Mouse (Mus musculus): ENCODE measurements at regions not wholly inside any gene's neighbourhood (a gene's known extent, or its start where the extent isn't known, plus 50 kb on each side); places are given as distances from the start of the nearest gene placed in this dataset.

GRCm38 (mm10) chr12:99039497-99040322 lies 119.3 kb downstream of the Ttc8 start:
- peak; percentile 50 for DNase-seq

DNA sequence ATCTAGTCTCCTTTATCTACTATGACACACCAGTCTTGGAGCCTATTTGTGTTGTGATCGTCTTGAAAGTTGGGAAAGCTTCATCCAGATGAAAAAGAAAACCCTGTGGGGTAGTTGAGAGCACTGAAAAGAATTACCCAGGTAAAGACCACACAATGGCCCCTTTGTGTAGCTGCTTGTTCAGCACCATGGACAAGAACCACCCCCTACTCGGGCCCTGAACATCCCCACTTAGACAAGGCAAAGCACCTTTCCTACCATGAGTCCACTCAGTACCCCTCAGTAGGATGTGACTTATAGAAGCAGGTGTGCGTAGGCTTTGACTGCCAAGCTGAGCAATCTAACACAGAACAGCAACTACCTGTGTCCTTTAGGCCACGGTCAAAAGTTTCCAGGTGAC lies 121.2 kb downstream of the Ttc8 start:
- no peak for DNase-seq

GRCm38 (mm10) chr12:99042918-99043862 lies 122.8 kb downstream of the Ttc8 start:
- no peak for DNase-seq

GRCm38 (mm10) chr12:99044477-99044876 lies 124.1 kb downstream of the Ttc8 start:
- no peak for DNase-seq

DNA sequence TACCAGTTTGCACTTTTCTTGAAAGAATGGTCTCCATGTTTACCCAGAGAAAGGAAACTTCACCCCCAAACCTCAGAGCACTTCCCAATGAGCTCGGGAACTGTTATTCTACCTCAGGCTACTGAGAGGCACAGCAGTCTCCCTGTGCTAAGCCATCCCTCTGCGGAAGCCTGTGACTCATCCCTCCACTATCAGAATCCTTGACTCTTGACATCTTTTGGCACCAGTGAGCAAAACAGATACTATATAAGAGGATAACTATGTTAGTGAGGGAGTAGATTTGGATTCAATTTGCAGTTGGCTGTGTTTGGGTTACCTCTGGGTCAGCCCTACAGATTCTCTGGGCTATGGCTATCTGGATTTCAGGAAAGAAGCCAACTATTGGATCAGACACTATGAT lies 130.1 kb downstream of the Ttc8 start:
- DNase-seq = peak; percentile 76

GRCm38 (mm10) chr12:99052599-99052998 lies 132.2 kb downstream of the Ttc8 start:
- peak; percentile 64 for DNase-seq

DNA sequence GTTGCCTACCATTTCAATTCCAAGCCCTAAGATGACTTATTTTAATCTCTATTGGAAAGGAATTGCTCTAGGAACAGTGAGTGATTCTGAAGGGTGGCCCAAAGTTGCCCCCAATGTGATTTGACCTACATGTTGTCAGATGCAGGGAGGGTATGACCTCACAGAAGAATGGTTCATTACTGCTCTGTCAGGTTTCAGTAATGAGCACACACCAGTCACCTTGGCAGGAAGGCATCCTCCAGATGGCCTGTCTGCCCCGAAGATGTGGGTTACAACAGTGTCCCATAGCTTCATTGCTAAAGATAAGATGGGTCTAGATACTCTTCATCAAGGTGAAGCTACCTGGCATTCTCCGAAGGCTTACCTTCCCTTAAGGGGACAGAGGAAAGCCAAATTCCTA lies 137.1 kb downstream of the Ttc8 start:
- no peak for DNase-seq

DNA sequence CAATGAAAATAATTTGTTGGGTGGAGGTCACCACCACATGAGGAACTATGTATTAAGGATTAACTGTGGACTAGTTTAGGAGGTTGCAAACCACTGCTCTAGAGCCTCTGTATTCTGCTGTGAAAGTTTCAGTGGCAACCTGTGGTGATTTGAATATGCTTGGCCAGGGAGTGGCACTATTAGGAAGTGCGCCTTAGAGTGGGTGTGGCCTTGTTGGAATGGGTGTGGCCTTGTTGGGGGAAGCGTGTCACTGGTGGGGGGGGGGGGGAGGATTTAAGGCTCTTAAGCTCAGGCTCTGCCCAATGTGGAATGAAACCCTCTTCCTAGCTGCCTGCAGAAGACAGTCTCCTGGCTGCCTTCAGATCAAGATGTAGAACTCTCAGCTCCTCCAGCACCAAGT lies 138.5 kb downstream of the Ttc8 start:
- no peak for DNase-seq

GRCm38 (mm10) chr12:99059491-99059890 lies 139.1 kb downstream of the Ttc8 start:
- peak; percentile 44 for DNase-seq

DNA sequence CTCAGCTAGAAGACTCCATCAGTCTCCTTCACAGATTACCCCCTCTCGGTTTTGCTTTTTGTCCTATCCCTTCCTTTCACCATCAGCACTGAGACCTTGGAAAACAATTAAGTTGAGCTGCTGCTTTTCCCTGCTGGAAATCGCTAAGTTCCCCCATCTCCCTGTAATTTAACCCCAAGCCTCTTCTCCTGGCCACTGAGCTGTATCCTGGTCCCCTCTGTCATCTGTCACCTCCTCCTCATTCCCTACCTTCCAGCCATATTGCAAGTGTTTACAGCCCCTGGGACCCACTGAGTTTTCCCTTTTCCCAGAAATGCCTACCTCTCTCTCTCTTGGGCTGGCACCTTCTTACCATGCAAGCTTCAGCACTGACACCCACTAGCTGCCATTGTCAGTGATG lies 140.3 kb downstream of the Ttc8 start:
- DNase-seq = no peak

DNA sequence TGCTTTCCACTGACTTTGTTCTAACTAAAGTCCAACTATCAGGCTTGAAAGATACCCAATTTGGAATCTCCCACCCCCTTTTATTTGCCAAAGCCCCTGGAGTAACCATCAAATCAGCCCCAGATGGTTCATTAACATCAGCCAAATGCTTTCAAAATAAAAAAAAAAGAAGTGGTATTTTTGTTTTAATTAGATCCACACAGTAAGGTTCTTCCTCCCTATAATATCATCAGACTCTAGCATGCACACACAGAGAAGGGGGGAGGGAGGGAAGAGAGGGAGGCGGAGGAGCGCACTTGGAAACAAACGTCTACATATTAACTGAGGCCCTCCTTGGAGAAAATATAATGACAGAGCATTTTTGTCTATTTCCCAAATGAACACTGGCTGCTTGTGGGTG lies 143.1 kb downstream of the Ttc8 start:
- no peak for DNase-seq

DNA sequence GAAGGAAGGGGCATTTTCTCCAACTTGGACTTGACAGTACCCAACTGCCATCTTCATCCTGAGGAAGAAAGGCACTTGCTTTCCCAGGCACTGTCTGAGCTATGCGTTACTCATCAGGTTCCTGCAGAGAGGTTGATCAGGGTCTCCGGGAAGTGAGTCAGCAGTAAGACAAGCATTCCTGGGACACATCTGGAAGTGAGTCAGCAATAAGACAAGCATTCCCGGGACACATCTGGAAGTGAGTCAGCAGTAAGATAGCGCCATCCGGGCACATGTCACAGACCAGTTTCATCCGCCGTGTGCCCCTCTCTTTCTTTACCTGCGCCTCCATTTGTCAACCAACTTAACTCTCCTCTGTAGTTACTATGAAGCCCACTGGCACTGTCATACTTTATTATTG lies 143.5 kb downstream of the Ttc8 start:
- DNase-seq = peak; percentile 51

DNA sequence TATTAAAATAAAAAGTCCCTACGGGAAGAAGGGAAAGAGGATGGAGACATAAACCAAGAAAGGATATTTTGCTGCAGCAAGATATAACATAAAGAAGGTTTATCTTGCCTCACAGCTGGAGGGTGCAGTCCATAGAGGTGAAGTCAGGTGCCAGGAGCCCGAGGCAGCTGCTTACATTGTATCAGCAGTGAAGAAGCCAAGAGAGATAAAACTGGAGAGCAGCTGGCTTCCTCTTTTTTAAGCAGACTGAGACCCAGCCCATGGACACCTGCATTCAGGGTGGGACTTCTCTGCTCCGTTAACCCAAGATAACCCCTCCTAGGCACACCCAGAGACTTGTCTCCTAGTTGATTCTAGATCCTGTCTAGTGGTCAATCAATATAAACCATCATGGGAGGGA lies 147.6 kb downstream of the Ttc8 start:
- DNase-seq = no peak

- no peak for DNase-seq
Measured at GRCm38 (mm10) chr12:99073766-99074165, 153.4 kb downstream of the Ttc8 start.

DNA sequence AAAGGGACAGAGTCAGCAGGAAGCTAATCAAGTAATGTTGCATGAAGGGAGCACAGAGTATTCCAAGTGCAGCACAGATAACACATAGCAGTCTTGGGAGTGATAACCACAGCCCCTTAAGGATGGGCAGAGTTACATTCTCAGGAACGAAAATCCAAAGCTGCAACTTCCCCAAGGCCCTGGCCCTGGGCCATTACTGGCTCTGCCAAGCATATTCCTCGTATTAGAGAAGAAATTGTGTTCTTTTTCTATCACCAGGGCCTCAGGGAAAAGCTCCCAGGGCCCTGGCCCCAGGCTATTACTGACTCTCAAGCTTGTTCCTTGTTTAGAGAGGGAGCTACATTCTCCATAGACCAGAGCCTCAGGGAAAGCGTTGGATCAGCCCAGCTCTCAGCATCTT lies 157.0 kb downstream of the Ttc8 start:
- DNase-seq = peak; percentile 41

GRCm38 (mm10) chr12:99079873-99080272 lies 159.5 kb downstream of the Ttc8 start:
- peak; percentile 47 for DNase-seq

GRCm38 (mm10) chr12:99083616-99084015 lies 163.2 kb downstream of the Ttc8 start:
- DNase-seq = no peak

DNA sequence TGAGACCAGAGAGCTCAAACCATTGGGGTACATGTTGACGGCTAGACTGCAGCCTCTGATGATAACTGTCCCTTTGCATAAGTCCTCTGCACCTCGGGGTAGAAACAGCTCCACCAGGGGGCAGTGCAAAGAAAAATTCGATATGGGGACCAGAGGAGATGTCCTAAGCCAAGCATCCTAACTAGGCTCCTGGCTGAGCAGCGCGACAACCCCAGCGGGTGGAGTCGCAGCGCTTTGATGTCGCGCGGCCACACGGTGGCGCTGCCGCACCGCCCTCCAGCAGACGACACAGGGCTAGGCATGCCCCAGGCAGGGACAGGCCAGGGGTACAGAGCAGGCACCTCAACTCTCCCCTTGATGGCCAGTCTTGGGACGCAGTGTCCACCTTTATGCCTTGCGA lies 163.8 kb downstream of the Ttc8 start:
- peak; percentile 87 for DNase-seq

DNA sequence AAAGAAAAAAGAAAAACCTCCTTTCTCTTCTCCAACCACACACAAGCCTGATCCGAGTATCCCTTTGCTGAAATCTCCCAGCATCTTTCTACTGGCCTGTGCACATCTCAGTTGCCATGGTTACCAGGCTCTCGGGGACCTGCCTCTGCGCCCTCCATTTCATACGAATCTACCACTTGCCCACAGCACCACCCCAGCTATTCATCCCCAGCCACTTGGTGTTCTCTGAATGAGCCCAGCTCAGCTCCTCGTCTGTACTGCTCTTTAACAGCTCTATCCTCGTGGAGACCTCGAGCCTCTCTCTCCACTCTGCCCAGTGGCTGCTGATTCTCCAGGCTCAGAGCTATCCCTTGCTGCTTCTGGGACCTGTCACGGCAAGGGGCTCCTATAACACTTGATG lies 166.9 kb downstream of the Ttc8 start:
- no peak for DNase-seq

- no peak for DNase-seq
Measured at GRCm38 (mm10) chr12:99091770-99092169, 171.4 kb downstream of the Ttc8 start.

GRCm38 (mm10) chr12:99093151-99093550 lies 172.8 kb downstream of the Ttc8 start:
- DNase-seq = no peak

GRCm38 (mm10) chr12:99093989-99094388 lies 173.6 kb downstream of the Ttc8 start:
- DNase-seq = no peak

- peak; percentile 83 for DNase-seq
Measured at GRCm38 (mm10) chr12:99096930-99097617, 176.7 kb downstream of the Ttc8 start.

All from adrenal gland, adult 2 months (tissue).